In genomic region chr3:63542638-63543408, GRCm38 (mm10) we compare ENCODE assay signal across 40 mouse cellular contexts. TPM values are rescaled to one million over a fixed set of nuclear protein-coding genes. Genes with fewer than 3 reads are reported as not detected.
DNase-seq lines count a peak whose midpoint lies in the region; ATAC-seq and TF ChIP-seq lines count a peak whose summit lies in the region.
"Had no signal": no experiment of that assay in that cellular context is flagged by ENCODE, and none has a peak within 500 bp of the region (broad histone marks: within the 10 kb centered on the region; RNA-seq: fewer than 3 reads in every experiment).

No protein-coding gene starts in this region.

- no peaks in the 10 kb centered on the region for H3K36me3 ChIP-seq in kidney, embryonic 16.5 days (ENCODE audit: insufficient read depth, low read length)
- no peaks in the 10 kb centered on the region for H3K36me3 ChIP-seq in midbrain, embryonic 10.5 days
- no peaks in the 10 kb centered on the region for H3K36me3 ChIP-seq in midbrain, embryonic 15.5 days (replicated peaks)
- H3K36me3 ChIP-seq: forebrain, embryonic 12.5 days; limb, embryonic 12.5 days; liver, embryonic 15.5 days; neural tube, embryonic 12.5 days had no signal

- 54% methylated on average over 4 of the region's 4 CpGs for WGBS in kidney, embryonic 16.5 days
- 61% methylated on average over 4 of the region's 4 CpGs for whole genome bisulfite sequencing in midbrain, embryonic 10.5 days
- WGBS in midbrain, embryonic 15.5 days = 53% methylated on average over 4 of the region's 4 CpGs
- WGBS in cerebellum, adult 2 months = 39% methylated on average over 4 of the region's 4 CpGs

- no peak for TF ChIP-seq CTCF in cerebellum, adult 2 months (IDR thresholded peaks at IDR 0.05; ENCODE audit: borderline replicate concordance, insufficient read depth, low read depth, low read length)

- H3K4me2 ChIP-seq in kidney, embryonic 16.5 days (replicated peaks; ENCODE audit: low read depth, low read length) = no peak overlapping the region
- no peak overlapping the region for H3K4me2 ChIP-seq in midbrain, embryonic 15.5 days
- H3K4me2 ChIP-seq: forebrain, embryonic 12.5 days; limb, embryonic 12.5 days; liver, embryonic 15.5 days; neural tube, embryonic 12.5 days had no signal

- no peaks in the 10 kb centered on the region for H3K27me3 ChIP-seq in kidney, embryonic 16.5 days (ENCODE audit: insufficient read depth, low read length)
- no peaks in the 10 kb centered on the region for H3K27me3 ChIP-seq in midbrain, embryonic 10.5 days (ENCODE audit: low read depth, poor library complexity, severe bottlenecking)
- H3K27me3 ChIP-seq in midbrain, embryonic 15.5 days (replicated peaks) = no peaks in the 10 kb centered on the region
- H3K27me3 ChIP-seq in cerebellum, adult 2 months (ENCODE audit: control insufficient read depth, insufficient read depth, low read length) = no peaks in the 10 kb centered on the region
- H3K27me3 ChIP-seq: forebrain, embryonic 12.5 days; limb, embryonic 12.5 days; liver, embryonic 15.5 days; neural tube, embryonic 12.5 days had no signal

- peak; percentile 51; the same call in 1 of the 2 replicates for ATAC-seq in kidney, embryonic 16.5 days (ENCODE audit: low FRiP score, low TSS enrichment)
- ATAC-seq in midbrain, embryonic 15.5 days (replicated peaks) = no peak
- ATAC-seq: CD4-positive, CD25-positive, alpha-beta regulatory T cell, adult 4 months; forebrain, postnatal 0 days; hindbrain, embryonic 16.5 days had no signal

- no peak for TF ChIP-seq POLR2A in cerebellum, adult 2 months (IDR thresholded peaks at IDR 0.05; ENCODE audit: borderline replicate concordance, insufficient read depth, low read length)

- H3K27ac ChIP-seq in kidney, embryonic 16.5 days (ENCODE audit: low read length) = peak overlapping the region; percentile 60
- H3K27ac ChIP-seq in midbrain, embryonic 10.5 days (replicated peaks) = peak overlapping the region; percentile 29; the same call in 1 of the 2 replicates
- H3K27ac ChIP-seq in midbrain, embryonic 15.5 days = no peak overlapping the region
- no peak overlapping the region for H3K27ac ChIP-seq in cerebellum, adult 2 months (ENCODE audit: insufficient read depth, low read length)
- H3K27ac ChIP-seq: forebrain, embryonic 12.5 days; layer of hippocampus, adult 2 months; left cerebral cortex, adult 2 months; limb, embryonic 12.5 days; liver, embryonic 15.5 days; macrophage; neural tube, embryonic 12.5 days had no signal

- H3K9me3 ChIP-seq in kidney, embryonic 16.5 days (ENCODE audit: low read length) = no peaks in the 10 kb centered on the region
- no peaks in the 10 kb centered on the region for H3K9me3 ChIP-seq in midbrain, embryonic 10.5 days (replicated peaks)
- H3K9me3 ChIP-seq in midbrain, embryonic 15.5 days = no peaks in the 10 kb centered on the region
- H3K9me3 ChIP-seq: forebrain, embryonic 12.5 days; limb, embryonic 12.5 days; liver, embryonic 15.5 days; neural tube, embryonic 12.5 days had no signal

- no peaks in the 10 kb centered on the region for H3K4me1 ChIP-seq in kidney, embryonic 16.5 days (ENCODE audit: insufficient read depth, low read length)
- 0 out of 2 replicates have a peak, but pooled peaks cover 4% of the 10 kb centered on the region for H3K4me1 ChIP-seq in midbrain, embryonic 10.5 days
- no peaks in the 10 kb centered on the region for H3K4me1 ChIP-seq in midbrain, embryonic 15.5 days
- H3K4me1 ChIP-seq in cerebellum, adult 2 months (ENCODE audit: control insufficient read depth, insufficient read depth, low read length) = no peaks in the 10 kb centered on the region
- H3K4me1 ChIP-seq: forebrain, embryonic 12.5 days; limb, embryonic 12.5 days; liver, embryonic 15.5 days; neural tube, embryonic 12.5 days had no signal

- H3K9ac ChIP-seq in kidney, embryonic 16.5 days (replicated peaks; ENCODE audit: low read length) = no peak overlapping the region
- no peak overlapping the region for H3K9ac ChIP-seq in midbrain, embryonic 15.5 days
- H3K9ac ChIP-seq: forebrain, embryonic 12.5 days; forebrain, postnatal 0 days; limb, embryonic 12.5 days; liver, embryonic 15.5 days; neural tube, embryonic 12.5 days had no signal

- no peak overlapping the region for H3K4me3 ChIP-seq in kidney, embryonic 16.5 days (ENCODE audit: low read length)
- H3K4me3 ChIP-seq in midbrain, embryonic 10.5 days = no peak overlapping the region
- no peak overlapping the region for H3K4me3 ChIP-seq in midbrain, embryonic 15.5 days
- H3K4me3 ChIP-seq in cerebellum, adult 2 months (replicated peaks; ENCODE audit: insufficient read depth, low read depth, low read length) = no peak overlapping the region
- H3K4me3 ChIP-seq: forebrain, embryonic 12.5 days; layer of hippocampus, adult 2 months; left cerebral cortex, adult 2 months; limb, embryonic 12.5 days; liver, embryonic 15.5 days; myocyte; neural tube, embryonic 12.5 days had no signal

- DNase-seq in kidney, postnatal 4 days = no peak
- DNase-seq in midbrain, embryonic 10.5 days (ENCODE audit: low spot score) = no peak
- peak; percentile 11 for DNase-seq in ZHBTc4 (ENCODE audit: low read depth, low spot score)
- DNase-seq in gastrocnemius, adult 8-10 months (ENCODE audit: low spot score in 2 of 2) = no peak
- DNase-seq in cerebellum, adult 2 months = no peak
- DNase-seq: adrenal gland, adult 8-10 months; cerebellum, adult 8-10 months; cerebellum, postnatal 25 days; forebrain, postnatal 0 days; gastrocnemius, postnatal 10 days; heart, postnatal 14 days; kidney, postnatal 25 days; right cerebral cortex, postnatal 14 days; thymus, postnatal 4 days had no signal

RNA-seq across cellular contexts. Expression of gene Gm34302, which starts 59.1 kb away (rescaled TPM):
- not detected in 2 replicates for polyA plus RNA-seq in kidney, embryonic 16.5 days (2015; fragmentation: Nextera tagmentation; extraction: Ambion mirVana)
- polyA plus RNA-seq in midbrain, embryonic 10.5 days (2016; fragmentation: Nextera tagmentation; extraction: Ambion mirVana) = not detected in 2 replicates
- polyA plus RNA-seq in midbrain, embryonic 15.5 days (2015; fragmentation: Nextera tagmentation; extraction: Ambion mirVana) = not detected in 2 replicates
- 100 to 1,000 TPM in 1 of 4 experiments, 10 to 100 TPM in 3; 51.7 to 103 (median 76.4) TPM for total RNA-seq in gastrocnemius, adult 8-10 months (2022)
- not detected in 2 replicates for polyA plus RNA-seq in cerebellum, adult 2 months (2012; rRNA removed)
- total RNA-seq: adrenal gland, adult 8-10 months; forebrain, postnatal 0 days; layer of hippocampus, adult 2 months; layer of hippocampus, postnatal 14 days; left cerebral cortex, adult 2 months; liver, adult 2 months; megakaryocyte-erythroid progenitor cell, adult 5-6 weeks; midbrain, postnatal 0 days had no signal
- polyA plus RNA-seq: CD4-positive, CD25-positive, alpha-beta regulatory T cell, adult 4 months; embryonic facial prominence, embryonic 11.5 days; forebrain, embryonic 12.5 days; forebrain, postnatal 0 days; gonadal fat pad, adult 2 months; heart, embryonic 14.5 days; hindbrain, embryonic 11.5 days; hindbrain, embryonic 16.5 days; intestine, embryonic 14.5 days; limb, embryonic 12.5 days; liver, adult 2 months; liver, embryonic 15.5 days; lung, embryonic 16.5 days; macrophage; midbrain, postnatal 0 days; neural tube, embryonic 12.5 days; small intestine, adult 2 months; stomach, embryonic 14.5 days; testis, adult 2 months; thymus, postnatal 0 days had no signal

Comparison
In these comparisons a context has a peak if more than half of its experiments do, and no peak if none do; other contexts are left out.
1. H3K27ac ChIP-seq: peak in kidney, embryonic 16.5 days (single experiment) and midbrain, embryonic 10.5 days (single experiment); none in midbrain, embryonic 15.5 days (single experiment) and cerebellum, adult 2 months (single experiment).